Mouse (Mus musculus) forebrain, embryonic 15.5 days (tissue): ENCODE measurements around the gene Tsen2. TPM values are rescaled to one million over a fixed set of nuclear protein-coding genes. Genes with fewer than 3 reads are reported as not detected.

Source experiments
- ATAC-seq: fragments of 200-750 bp; cut with Nextera tagmentation; replicated peaks from 2 replicates; pipeline ENCODE4 v1.8.0; 2017; ENCODE audit warnings: mild to moderate bottlenecking, moderate TSS enrichment, moderate library complexity
- H3K27ac ChIP-seq: fragments of 300-500 bp; sonication (generic); replicated peaks from 2 replicates; pipeline ENCODE4 v1.5.1; 2015; ENCODE audit warnings: mild to moderate bottlenecking, inconsistent platforms
- H3K27me3 ChIP-seq: fragments of 300-500 bp; sonication (generic); 2 replicates; pipeline ENCODE4 v1.6.1; 2015; ENCODE audit warnings: inconsistent platforms
- H3K36me3 ChIP-seq: fragments of 300-500 bp; sonication (generic); 2 replicates; pipeline ENCODE4 v1.6.1; 2015; ENCODE audit warnings: mild to moderate bottlenecking, inconsistent platforms
- H3K4me1 ChIP-seq: fragments of 300-500 bp; sonication (generic); 2 replicates; pipeline ENCODE4 v1.6.1; 2015; ENCODE audit warnings: inconsistent platforms
- H3K4me2 ChIP-seq: fragments of 300-500 bp; sonication (generic); replicated peaks from 2 replicates; pipeline ENCODE4 v1.6.1; 2015; ENCODE audit warnings: mild to moderate bottlenecking, inconsistent platforms
- H3K4me3 ChIP-seq: fragments of 300-500 bp; sonication (generic); 2 replicates; pipeline ENCODE4 v1.5.1; 2015; ENCODE audit warnings: mild to moderate bottlenecking, inconsistent platforms
- H3K9ac ChIP-seq: fragments of 300-500 bp; sonication (generic); replicated peaks from 2 replicates; pipeline ENCODE4 v1.6.1; 2015; ENCODE audit warnings: mild to moderate bottlenecking, inconsistent platforms
- H3K9me3 ChIP-seq: fragments of 300-500 bp; sonication (generic); 2 replicates; pipeline ENCODE4 v1.6.1; 2016; ENCODE audit warnings: inconsistent platforms
- WGBS: fragments of 180-500 bp; shearing (Covaris S2); methylation state at CpG from one replicate; pipeline ENCODE4 v1.1.7; 2015; ENCODE audit warnings: mixed read lengths; 5-methylcytosine and 5-hydroxymethylcytosine counted together
- polyA plus RNA-seq: library from polyadenylated mRNA; unstranded; fragments of >200 nt; fragmentation: Nextera tagmentation; extraction: Ambion mirVana; gene quantifications from 2 replicates; pipeline ENCODE4 v1.2.1, GENCODE M21; 2015

The Tsen2 gene
- polyA plus RNA-seq, 1 experiment from 2014 or later = 43.4 TPM

GRCm38 (mm10) chr6:115542341-115542740 is 2.1 kb upstream of the Tsen2 start:
- WGBS = 51% methylated on average over 3 of the region's 3 CpGs
- Histone ChIP-seq H3K36me3 (no peaks in the 10 kb centered on the region), H3K4me2 (no peak overlapping the region), H3K4me1 (peaks cover 17% of the 10 kb centered on the region), H3K9ac (no peak overlapping the region), H3K27ac (no peak overlapping the region), H3K9me3 (no peaks in the 10 kb centered on the region), H3K27me3 (no peaks in the 10 kb centered on the region), H3K4me3 (no peak overlapping the region)
- ATAC-seq = no peak

- H3K9ac ChIP-seq = no peak overlapping the region
- peaks cover 14% of the 10 kb centered on the region for H3K4me1 ChIP-seq
- 79% methylated on average over 5 of the region's 5 CpGs for WGBS
- H3K4me3 ChIP-seq = no peak overlapping the region
- no peak overlapping the region for H3K4me2 ChIP-seq
- H3K27me3 ChIP-seq = no peaks in the 10 kb centered on the region
- H3K9me3 ChIP-seq = no peaks in the 10 kb centered on the region
- ATAC-seq = no peak
- H3K36me3 ChIP-seq = peaks cover 30% of the 10 kb centered on the region
- no peak overlapping the region for H3K27ac ChIP-seq
These were observed 1.8 kb downstream of the Tsen2 start for GRCm38 (mm10) chr6:115546276-115546675.

GRCm38 (mm10) chr6:115555485-115555884 is 11.0 kb downstream of the Tsen2 start:
- ATAC-seq = no peak
- no peaks in the 10 kb centered on the region for H3K4me1 ChIP-seq
- H3K36me3 ChIP-seq = peaks cover 57% of the 10 kb centered on the region
- no peak overlapping the region for H3K27ac ChIP-seq
- no peak overlapping the region for H3K9ac ChIP-seq
- H3K9me3 ChIP-seq = no peaks in the 10 kb centered on the region
- no peaks in the 10 kb centered on the region for H3K27me3 ChIP-seq
- H3K4me2 ChIP-seq = no peak overlapping the region
- no peak overlapping the region for H3K4me3 ChIP-seq
- WGBS = 74% methylated on average over 5 of the region's 5 CpGs

- no peak for ATAC-seq
- H3K36me3 ChIP-seq = peaks cover 48% of the 10 kb centered on the region
These were observed 13.7 kb downstream of the Tsen2 start for GRCm38 (mm10) chr6:115558176-115558575.

GRCm38 (mm10) chr6:115559651-115560632 is 15.5 kb downstream of the Tsen2 start:
- H3K27me3 ChIP-seq = no peaks in the 10 kb centered on the region
- H3K36me3 ChIP-seq = peaks cover 39% of the 10 kb centered on the region
- no peaks in the 10 kb centered on the region for H3K9me3 ChIP-seq
- H3K4me2 ChIP-seq = no peak overlapping the region
- no peak overlapping the region for H3K4me3 ChIP-seq
- no peak overlapping the region for H3K27ac ChIP-seq
- H3K4me1 ChIP-seq = no peaks in the 10 kb centered on the region
- no peak overlapping the region for H3K9ac ChIP-seq
- ATAC-seq = no peak
- 85% methylated on average over 21 of the region's 21 CpGs for WGBS

More at GRCm38 (mm10) chr6:115558176-115558575, 13.7 kb downstream of the Tsen2 start:
- H3K27ac ChIP-seq = no peak overlapping the region
- no peak overlapping the region for H3K4me3 ChIP-seq
- no peak overlapping the region for H3K9ac ChIP-seq
- no peaks in the 10 kb centered on the region for H3K27me3 ChIP-seq
- no peaks in the 10 kb centered on the region for H3K9me3 ChIP-seq
- WGBS = 92% methylated on average over 2 of the region's 2 CpGs
- no peaks in the 10 kb centered on the region for H3K4me1 ChIP-seq
- H3K4me2 ChIP-seq = no peak overlapping the region

- H3K4me3 ChIP-seq = no peak overlapping the region
- peaks cover 56% of the 10 kb centered on the region for H3K36me3 ChIP-seq
- H3K9ac ChIP-seq = no peak overlapping the region
- WGBS = 92% methylated on average over 6 of the region's 6 CpGs
- no peaks in the 10 kb centered on the region for H3K9me3 ChIP-seq
- H3K4me2 ChIP-seq = no peak overlapping the region
- no peaks in the 10 kb centered on the region for H3K27me3 ChIP-seq
- no peaks in the 10 kb centered on the region for H3K4me1 ChIP-seq
- ATAC-seq = no peak
- no peak overlapping the region for H3K27ac ChIP-seq
These were observed 21.1 kb downstream of the Tsen2 start for GRCm38 (mm10) chr6:115565479-115566045.

- no peaks in the 10 kb centered on the region for H3K27me3 ChIP-seq
- H3K4me2 ChIP-seq = no peak overlapping the region
- H3K9ac ChIP-seq = no peak overlapping the region
- no peak overlapping the region for H3K27ac ChIP-seq
- H3K4me3 ChIP-seq = no peak overlapping the region
- WGBS = 93% methylated on average over 7 of the region's 7 CpGs
- peaks cover 60% of the 10 kb centered on the region for H3K36me3 ChIP-seq
- H3K9me3 ChIP-seq = no peaks in the 10 kb centered on the region
- no peaks in the 10 kb centered on the region for H3K4me1 ChIP-seq
- ATAC-seq = no peak
These were observed 29.7 kb downstream of the Tsen2 start for GRCm38 (mm10) chr6:115574171-115574570.

GRCm38 (mm10) chr6:115577407-115577806 is 32.9 kb downstream of the Tsen2 start:
- Histone ChIP-seq H3K4me3 (no peak overlapping the region), H3K36me3 (peaks cover 57% of the 10 kb centered on the region), H3K9ac (no peak overlapping the region), H3K9me3 (no peaks in the 10 kb centered on the region), H3K27ac (no peak overlapping the region), H3K4me1 (no peaks in the 10 kb centered on the region), H3K4me2 (no peak overlapping the region), H3K27me3 (no peaks in the 10 kb centered on the region)
- ATAC-seq = no peak
- 90% methylated on average over 5 of the region's 5 CpGs for WGBS

GRCm38 (mm10) chr6:115577941-115578340 is 33.5 kb downstream of the Tsen2 start:
- H3K9ac ChIP-seq = no peak overlapping the region
- peaks cover 57% of the 10 kb centered on the region for H3K36me3 ChIP-seq
- H3K27me3 ChIP-seq = no peaks in the 10 kb centered on the region
- H3K9me3 ChIP-seq = no peaks in the 10 kb centered on the region
- no peak for ATAC-seq
- H3K4me3 ChIP-seq = no peak overlapping the region
- no peaks in the 10 kb centered on the region for H3K4me1 ChIP-seq
- WGBS = 79% methylated on average over 9 of the region's 9 CpGs
- no peak overlapping the region for H3K27ac ChIP-seq
- no peak overlapping the region for H3K4me2 ChIP-seq

GRCm38 (mm10) chr6:115580810-115581209 is 36.3 kb downstream of the Tsen2 start:
- Histone ChIP-seq H3K9me3 (no peaks in the 10 kb centered on the region), H3K36me3 (peaks cover 46% of the 10 kb centered on the region), H3K4me2 (no peak overlapping the region), H3K27ac (no peak overlapping the region), H3K4me1 (no peaks in the 10 kb centered on the region), H3K9ac (no peak overlapping the region), H3K4me3 (no peak overlapping the region), H3K27me3 (no peaks in the 10 kb centered on the region)
- ATAC-seq = no peak
- 89% methylated on average over 3 of the region's 3 CpGs for WGBS

- no peaks in the 10 kb centered on the region for H3K4me1 ChIP-seq
- no peaks in the 10 kb centered on the region for H3K27me3 ChIP-seq
- no peak overlapping the region for H3K27ac ChIP-seq
- no peak overlapping the region for H3K9ac ChIP-seq
- whole genome bisulfite sequencing = 85% methylated on average over 10 of the region's 10 CpGs
- no peak for ATAC-seq
- H3K36me3 ChIP-seq = peaks cover 29% of the 10 kb centered on the region
- no peaks in the 10 kb centered on the region for H3K9me3 ChIP-seq
- no peak overlapping the region for H3K4me3 ChIP-seq
- no peak overlapping the region for H3K4me2 ChIP-seq
These were observed 38.1 kb downstream of the Tsen2 start for GRCm38 (mm10) chr6:115582328-115583115.
